Mouse (Mus musculus) thymus, adult 2 months (tissue): ENCODE measurements around the gene Set. TPM values are rescaled to one million over a fixed set of nuclear protein-coding genes. Genes with fewer than 3 reads are reported as not detected.
A peak's percentile ranks its signal among the peaks of the same experiment; 100 is the strongest.

Experiments used
- DNase-seq: peaks from one replicate; pipeline ENCODE4 v3.0.0; 2021
- H3K27ac ChIP-seq: fragments of 200-500 bp; 2 replicates; pipeline ENCODE4 v1.5.1; 2012; ENCODE audit warnings: low read length, control low read depth; ENCODE audit not compliant: control insufficient read depth, insufficient read depth
- H3K27me3 ChIP-seq: fragments of 200-500 bp; 2 replicates; pipeline ENCODE4 v1.6.1; 2012; ENCODE audit warnings: mild to moderate bottlenecking, low read length, moderate library complexity, mixed read lengths; ENCODE audit not compliant: control insufficient read depth, insufficient read depth
- H3K36me3 ChIP-seq: fragments of 200-500 bp; 2 replicates; pipeline ENCODE4 v1.6.1; 2012; ENCODE audit warnings: mild to moderate bottlenecking, low read length, moderate library complexity; ENCODE audit not compliant: control insufficient read depth, insufficient read depth
- H3K4me1 ChIP-seq: fragments of 200-500 bp; replicated peaks from 2 replicates; pipeline ENCODE4 v1.6.1; 2012; ENCODE audit warnings: low read length; ENCODE audit not compliant: control insufficient read depth, insufficient read depth
- H3K4me3 ChIP-seq: fragments of 200-500 bp; 2 replicates; pipeline ENCODE4 v1.5.1; 2012; ENCODE audit warnings: mild to moderate bottlenecking, low read length, control low read depth, moderate library complexity; ENCODE audit not compliant: control insufficient read depth, insufficient read depth
- CTCF ChIP-seq: fragments of 200-500 bp; IDR thresholded peaks from 2 replicates; pipeline ENCODE4 v1.5.1; 2012; ENCODE audit warnings: mild to moderate bottlenecking, control low read depth, low read length, moderate library complexity, borderline replicate concordance; ENCODE audit not compliant: control insufficient read depth, poor library complexity, insufficient read depth; ENCODE audit errors: extremely low read depth
- POLR2A ChIP-seq: fragments of 200-500 bp; IDR thresholded peaks from 2 replicates; pipeline ENCODE4 v1.6.1; 2012; ENCODE audit warnings: mild to moderate bottlenecking, low read length, control low read depth, moderate library complexity; ENCODE audit not compliant: control insufficient read depth, poor library complexity, insufficient read depth; ENCODE audit errors: extremely low read depth
- WGBS: fragments of 180-500 bp; shearing (Covaris S2); methylation state at CpG from one replicate; pipeline ENCODE4 v1.1.7; 2018; 5-methylcytosine and 5-hydroxymethylcytosine counted together
- polyA plus RNA-seq: library from polyadenylated mRNA; depleted of rRNA; stranded (reverse); fragments of >200 nt; gene quantifications from 2 replicates; pipeline ENCODE4 v1.2.3, GENCODE M21; 2012

Gene Set
- polyA plus RNA-seq, 1 experiment: 71.7 TPM

GRCm38 (mm10) chr2:30084113-30084512 lies 26.9 kb downstream of the Set start:
- H3K27me3 ChIP-seq: no peaks in the 10 kb centered on the region
- no peak overlapping the region for H3K4me3 ChIP-seq
- TF ChIP-seq CTCF (no peak), POLR2A (no peak)
- 0 out of 2 replicates have a peak, but pooled peaks cover 5% of the 10 kb centered on the region for H3K4me1 ChIP-seq
- no peak overlapping the region for H3K27ac ChIP-seq
- H3K36me3 ChIP-seq: no peaks in the 10 kb centered on the region
- DNase-seq: no peak
- 87% methylated on average over 5 of the region's 5 CpGs for WGBS

GRCm38 (mm10) chr2:30084632-30085031 lies 27.5 kb downstream of the Set start:
- Histone ChIP-seq H3K4me1 (0 out of 2 replicates have a peak, but pooled peaks cover 3% of the 10 kb centered on the region), H3K27me3 (no peaks in the 10 kb centered on the region), H3K36me3 (no peaks in the 10 kb centered on the region), H3K27ac (no peak overlapping the region), H3K4me3 (no peak overlapping the region)
- 94% methylated on average over 12 of the region's 12 CpGs for WGBS
- TF ChIP-seq CTCF: no peak
- no peak for TF ChIP-seq POLR2A
- no peak for DNase-seq

GRCm38 (mm10) chr2:30087310-30087709 lies 30.1 kb downstream of the Set start:
- WGBS: 92% methylated on average over 4 of the region's 4 CpGs
- Histone ChIP-seq H3K36me3 (no peaks in the 10 kb centered on the region), H3K4me3 (no peak overlapping the region), H3K27ac (no peak overlapping the region), H3K27me3 (no peaks in the 10 kb centered on the region), H3K4me1 (peaks cover 7% of the 10 kb centered on the region; the same call in 1 of the 2 replicates)
- no peak for DNase-seq
- TF ChIP-seq CTCF: no peak
- no peak for TF ChIP-seq POLR2A

- no peak overlapping the region for H3K27ac ChIP-seq
- no peak for DNase-seq
- H3K4me1 ChIP-seq: peaks cover 16% of the 10 kb centered on the region
- no peaks in the 10 kb centered on the region for H3K36me3 ChIP-seq
- WGBS: 98% methylated on average over 12 of the region's 12 CpGs
- H3K27me3 ChIP-seq: no peaks in the 10 kb centered on the region
- no peak overlapping the region for H3K4me3 ChIP-seq
- TF ChIP-seq POLR2A (no peak), CTCF (no peak)
These were observed 34.3 kb downstream of the Set start for GRCm38 (mm10) chr2:30091521-30091920.

GRCm38 (mm10) chr2:30092280-30092918 lies 35.2 kb downstream of the Set start:
- no peak overlapping the region for H3K27ac ChIP-seq
- 0 out of 2 replicates have a peak overlapping the region, but pooled peaks have one; percentile 4 for H3K4me3 ChIP-seq
- peaks cover 16% of the 10 kb centered on the region for H3K4me1 ChIP-seq
- no peak for DNase-seq
- TF ChIP-seq POLR2A: no peak
- no peak for TF ChIP-seq CTCF
- no peaks in the 10 kb centered on the region for H3K27me3 ChIP-seq
- no peaks in the 10 kb centered on the region for H3K36me3 ChIP-seq
- 93% methylated on average over 6 of the region's 6 CpGs for WGBS

GRCm38 (mm10) chr2:30093471-30094207 lies 36.5 kb downstream of the Set start, which contains the start of gene Zdhhc12:
Zdhhc12 (minus strand) TSS chr2:30093648.
- TF ChIP-seq CTCF (peak; percentile 46; the same call in 1 of the 2 replicates), POLR2A (peak; percentile 62; the same call in 1 of the 2 replicates)
- no peaks in the 10 kb centered on the region for H3K36me3 ChIP-seq
- peak within 1 kb of the TSS; percentile 84 for H3K4me3 ChIP-seq
- no peaks in the 10 kb centered on the region for H3K27me3 ChIP-seq
- H3K4me1 ChIP-seq: peaks cover 16% of the 10 kb centered on the region
- peak; percentile 98 for DNase-seq
- under 1% methylated on average over 51 of the region's 51 CpGs for WGBS
- H3K27ac ChIP-seq: peak within 1 kb of the TSS; percentile 12; the same call in 1 of the 2 replicates
